Mouse (Mus musculus) forebrain, embryonic 16.5 days (tissue): ENCODE results near the gene Acot10. TPM values are rescaled to one million over a fixed set of nuclear protein-coding genes. Genes with fewer than 3 reads are reported as not detected.
"Not testable (repeated sequence)": the region's sequence is repeated elsewhere in the genome, so short reads cannot be mapped to it uniquely, and the experiment has no call there.

Experiments
- ATAC-seq: fragments of 200-750 bp; cut with Nextera tagmentation; 2 replicates; pipeline ENCODE4 v1.8.0; 2017; ENCODE audit warnings: mild to moderate bottlenecking, moderate library complexity
- H3K27ac ChIP-seq: fragments of 300-500 bp; sonication (generic); 2 replicates; pipeline ENCODE4 v1.5.1; 2014; ENCODE audit warnings: low read length, control low read depth
- H3K27me3 ChIP-seq: fragments of 300-500 bp; sonication (generic); replicated peaks from 2 replicates; pipeline ENCODE4 v1.6.1; 2014; ENCODE audit warnings: low read length; ENCODE audit not compliant: control insufficient read depth, insufficient read depth
- H3K36me3 ChIP-seq: fragments of 300-500 bp; sonication (generic); 2 replicates; pipeline ENCODE4 v1.6.1; 2014; ENCODE audit not compliant: control insufficient read depth, insufficient read depth
- H3K4me1 ChIP-seq: fragments of 300-500 bp; sonication (generic); replicated peaks from 2 replicates; pipeline ENCODE4 v1.6.1; 2014; ENCODE audit warnings: low read length; ENCODE audit not compliant: control insufficient read depth, insufficient read depth
- H3K4me2 ChIP-seq: fragments of 300-500 bp; sonication (generic); 2 replicates; pipeline ENCODE4 v1.6.1; 2014; ENCODE audit warnings: mild to moderate bottlenecking, low read length, control low read depth
- H3K4me3 ChIP-seq: fragments of 300-500 bp; sonication (generic); replicated peaks from 2 replicates; pipeline ENCODE4 v1.5.1; 2014; ENCODE audit warnings: mild to moderate bottlenecking, low read length, control low read depth
- H3K9ac ChIP-seq: fragments of 300-500 bp; sonication (generic); replicated peaks from 2 replicates; pipeline ENCODE4 v1.6.1; 2014; ENCODE audit warnings: low read depth, low read length, control low read depth
- H3K9me3 ChIP-seq: fragments of 300-500 bp; sonication (generic); 2 replicates; pipeline ENCODE4 v1.6.1; 2016; ENCODE audit warnings: low read length; ENCODE audit not compliant: control insufficient read depth
- WGBS: fragments of 180-500 bp; shearing (Covaris S2); extraction: QIAGEN DNeasy Blood & Tissue Kit; methylation state at CpG from one replicate; pipeline ENCODE4 v1.1.7; 2014; 5-methylcytosine and 5-hydroxymethylcytosine counted together
- polyA plus RNA-seq: library from polyadenylated mRNA; unstranded; fragments of >200 nt; fragmentation: Nextera tagmentation; extraction: Ambion mirVana; gene quantifications from 2 replicates; pipeline ENCODE4 v1.2.1, GENCODE M21; 2015

Acot10 gene
- 0.26 TPM in 1 of 2 replicates, not detected in the other for polyA plus RNA-seq

DNA sequence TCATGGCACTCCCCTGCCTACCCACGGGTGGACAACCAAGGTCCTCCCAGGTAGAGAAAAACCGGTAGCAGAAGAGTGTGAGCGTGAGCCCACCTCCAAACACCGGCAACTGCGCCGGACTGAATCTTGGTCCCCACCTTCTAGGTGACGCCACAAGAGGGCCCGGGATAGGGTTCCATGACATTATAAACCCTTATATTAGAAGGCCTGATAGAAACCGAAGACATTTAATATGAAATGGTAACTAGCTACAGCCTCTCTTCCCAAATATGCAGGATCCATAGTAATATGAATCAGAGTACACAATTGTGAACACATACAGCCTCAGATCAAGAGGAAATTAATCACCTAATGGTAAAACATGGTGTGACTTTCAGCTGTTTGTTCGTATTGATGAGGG is at the start of gene Acot10:
Gene Acot10, minus strand, starts transcription at position 101 of the 400 bp plus-strand sequence.
- no peaks in the 10 kb centered on the region; the same call in 1 of the 2 replicates for H3K4me1 ChIP-seq
- H3K4me2 ChIP-seq = no peak within 1 kb of the TSS
- no peak for ATAC-seq
- no peak within 1 kb of the TSS for H3K9ac ChIP-seq
- no peaks in the 10 kb centered on the region for H3K36me3 ChIP-seq
- no peaks in the 10 kb centered on the region for H3K9me3 ChIP-seq
- no peak within 1 kb of the TSS for H3K4me3 ChIP-seq
- WGBS = 89% methylated on average over 10 of the region's 10 CpGs
- no peak within 1 kb of the TSS for H3K27ac ChIP-seq
- no peaks in the 10 kb centered on the region for H3K27me3 ChIP-seq

GRCm38 (mm10) chr15:20711859-20712258 is 45.3 kb upstream of the Acot10 start:
- H3K4me1 ChIP-seq = no peaks in the 10 kb centered on the region
- no peak overlapping the region for H3K9ac ChIP-seq
- ATAC-seq = no peak
- WGBS = 83% methylated on average over 4 of the region's 4 CpGs
- H3K4me2 ChIP-seq = no peak overlapping the region
- no peaks in the 10 kb centered on the region for H3K9me3 ChIP-seq
- H3K36me3 ChIP-seq = no peaks in the 10 kb centered on the region
- no peak overlapping the region for H3K4me3 ChIP-seq
- H3K27ac ChIP-seq = no peak overlapping the region
- no peaks in the 10 kb centered on the region for H3K27me3 ChIP-seq

DNA sequence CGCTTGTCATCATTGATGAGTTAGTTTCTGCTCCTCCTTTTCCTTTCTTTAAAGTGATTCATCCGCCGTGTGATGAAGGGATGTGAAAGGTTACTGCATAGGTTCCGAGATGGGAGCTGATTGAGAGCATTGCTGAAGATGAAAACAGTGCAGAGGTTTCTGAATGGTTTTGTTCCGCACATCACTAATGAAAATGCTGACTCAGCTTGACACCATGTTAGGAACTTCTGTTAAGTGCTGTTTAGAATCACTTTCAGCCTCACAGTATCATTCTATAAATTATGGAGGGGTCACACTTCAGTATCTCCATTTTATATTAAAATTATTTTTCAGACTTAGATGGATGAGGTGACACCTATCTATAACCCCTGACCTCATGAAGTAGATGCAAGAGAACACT is 29.7 kb upstream of the Acot10 start:
- Histone ChIP-seq H3K27me3 (no peaks in the 10 kb centered on the region), H3K9ac (no peak overlapping the region), H3K27ac (no peak overlapping the region), H3K4me2 (no peak overlapping the region), H3K4me1 (no peaks in the 10 kb centered on the region), H3K9me3 (no peaks in the 10 kb centered on the region), H3K4me3 (no peak overlapping the region), H3K36me3 (no peaks in the 10 kb centered on the region)
- 91% methylated on average over 5 of the region's 5 CpGs for WGBS
- no peak for ATAC-seq

- Histone ChIP-seq H3K4me3 (no peak overlapping the region), H3K4me1 (no peaks in the 10 kb centered on the region), H3K27me3 (no peaks in the 10 kb centered on the region), H3K36me3 (no peaks in the 10 kb centered on the region), H3K9ac (no peak overlapping the region), H3K9me3 (no peaks in the 10 kb centered on the region), H3K27ac (no peak overlapping the region), H3K4me2 (no peak overlapping the region)
- 54% methylated on average over 5 of the region's 5 CpGs for WGBS
- no peak for ATAC-seq
These were observed 17.6 kb upstream of the Acot10 start for GRCm38 (mm10) chr15:20684200-20684599.

GRCm38 (mm10) chr15:20682719-20683118 is 16.2 kb upstream of the Acot10 start:
- no peak for ATAC-seq
- Histone ChIP-seq H3K36me3 (no peaks in the 10 kb centered on the region), H3K4me2 (no peak overlapping the region), H3K27ac (no peak overlapping the region), H3K4me3 (no peak overlapping the region), H3K9ac (no peak overlapping the region), H3K9me3 (no peaks in the 10 kb centered on the region), H3K4me1 (no peaks in the 10 kb centered on the region), H3K27me3 (no peaks in the 10 kb centered on the region)
- WGBS = 73% methylated on average over 2 of the region's 2 CpGs

GRCm38 (mm10) chr15:20669507-20669906 is 3.0 kb upstream of the Acot10 start:
- 35% methylated on average over 2 of the region's 2 CpGs for WGBS

GRCm38 (mm10) chr15:20667989-20668388 is 1.4 kb upstream of the Acot10 start:
- ATAC-seq = no peak
- WGBS = 25% methylated on average over 1 of the region's 1 CpGs
- no peak overlapping the region for H3K4me2 ChIP-seq
- H3K36me3 ChIP-seq = no peaks in the 10 kb centered on the region
- no peak overlapping the region for H3K27ac ChIP-seq
- no peaks in the 10 kb centered on the region; the same call in 1 of the 2 replicates for H3K4me1 ChIP-seq
- no peaks in the 10 kb centered on the region for H3K27me3 ChIP-seq
- H3K4me3 ChIP-seq = no peak overlapping the region
- no peaks in the 10 kb centered on the region for H3K9me3 ChIP-seq
- H3K9ac ChIP-seq = no peak overlapping the region

More at GRCm38 (mm10) chr15:20669507-20669906, 3.0 kb upstream of the Acot10 start:
- H3K4me2 ChIP-seq, H3K27ac ChIP-seq, H3K4me3 ChIP-seq, H3K27me3 ChIP-seq, H3K9me3 ChIP-seq, ATAC-seq, H3K4me1 ChIP-seq, H3K9ac ChIP-seq, H3K36me3 ChIP-seq: not testable (repeated sequence)

DNA sequence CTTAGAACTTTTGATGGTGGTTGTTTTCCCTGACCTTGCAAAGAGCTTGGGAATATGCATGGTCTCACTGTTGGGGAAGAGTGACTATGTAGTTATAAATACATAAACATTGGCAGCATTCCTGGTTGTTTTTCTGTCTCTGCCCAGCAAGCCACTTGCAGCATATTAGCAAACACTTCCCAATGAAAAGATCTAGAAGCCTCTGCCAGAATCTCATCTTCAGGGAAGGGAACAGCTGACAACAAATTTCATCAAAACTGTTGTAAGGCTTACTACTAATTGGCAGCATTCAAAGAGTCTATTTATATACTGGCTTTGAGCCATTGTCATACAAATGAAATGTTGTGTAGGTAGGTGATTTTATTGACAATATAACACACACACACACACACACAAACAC is 800 bp upstream of the Acot10 start:
- Histone ChIP-seq H3K9me3 (no peaks in the 10 kb centered on the region), H3K4me1 (no peaks in the 10 kb centered on the region; the same call in 1 of the 2 replicates), H3K27ac (no peak overlapping the region), H3K9ac (no peak overlapping the region), H3K36me3 (no peaks in the 10 kb centered on the region), H3K4me3 (no peak overlapping the region), H3K4me2 (no peak overlapping the region), H3K27me3 (no peaks in the 10 kb centered on the region)
- ATAC-seq = peak; percentile 80

DNA sequence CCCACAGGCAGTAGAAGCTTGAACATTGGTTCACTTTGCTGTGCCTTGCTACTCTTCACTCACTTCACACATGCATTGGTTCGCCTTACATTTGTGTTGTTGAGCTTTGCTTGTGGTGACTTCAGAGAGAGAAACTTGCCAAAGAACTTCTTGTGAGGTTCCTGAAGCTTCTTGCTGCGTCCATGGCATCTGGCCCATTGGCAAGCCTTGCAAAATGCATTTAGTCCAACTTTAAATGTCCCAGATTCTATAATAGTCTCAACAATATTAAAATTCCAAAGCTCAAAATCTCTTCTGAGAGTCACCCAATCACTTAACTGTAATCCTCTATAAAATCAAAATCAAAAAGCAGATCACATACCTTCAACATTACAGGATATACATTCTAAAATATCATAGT is 6.3 kb downstream of the Acot10 start:
- H3K9me3 ChIP-seq = no peaks in the 10 kb centered on the region
- H3K9ac ChIP-seq = no peak overlapping the region
- H3K36me3 ChIP-seq = no peaks in the 10 kb centered on the region
- no peaks in the 10 kb centered on the region for H3K4me1 ChIP-seq
- 78% methylated on average over 2 of the region's 2 CpGs for WGBS
- ATAC-seq = no peak
- no peak overlapping the region for H3K4me3 ChIP-seq
- no peaks in the 10 kb centered on the region for H3K27me3 ChIP-seq
- H3K27ac ChIP-seq = no peak overlapping the region
- no peak overlapping the region for H3K4me2 ChIP-seq

DNA sequence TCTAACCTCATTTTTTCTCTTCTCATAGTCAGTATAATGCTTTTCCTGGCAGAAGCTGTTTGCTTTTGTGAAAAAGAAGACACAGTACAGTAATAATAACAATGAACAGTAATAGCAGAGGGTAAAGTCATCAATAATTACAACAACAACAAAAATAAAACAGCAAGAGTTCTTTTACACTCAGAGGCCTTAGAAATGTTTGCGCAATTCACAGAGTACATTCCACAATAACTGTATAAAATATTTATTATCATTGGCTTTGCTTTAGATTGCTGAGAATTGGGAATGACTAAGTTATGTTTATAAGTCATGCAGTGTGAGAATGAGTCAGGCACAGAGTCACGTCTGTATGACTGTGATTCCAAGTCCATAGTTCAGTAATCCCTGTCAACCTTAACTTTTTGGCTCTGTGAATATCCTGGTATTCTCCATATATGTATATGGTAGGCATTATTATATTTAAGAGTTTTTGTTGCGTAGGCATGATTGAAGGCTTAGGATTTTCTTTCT is 23.6 kb downstream of the Acot10 start:
- H3K4me1 ChIP-seq = no peaks in the 10 kb centered on the region
- H3K27ac ChIP-seq = no peak overlapping the region
- no peak for ATAC-seq
- no peak overlapping the region for H3K9ac ChIP-seq
- H3K4me3 ChIP-seq = no peak overlapping the region
- 86% methylated on average over 3 of the region's 3 CpGs for WGBS
- no peak overlapping the region for H3K4me2 ChIP-seq
- no peaks in the 10 kb centered on the region for H3K27me3 ChIP-seq
- no peaks in the 10 kb centered on the region for H3K9me3 ChIP-seq
- no peaks in the 10 kb centered on the region for H3K36me3 ChIP-seq
